Mouse (Mus musculus) myocyte (in vitro differentiated cells): ENCODE results near the gene Ndufb6. TPM values are rescaled to one million over a fixed set of nuclear protein-coding genes. Genes with fewer than 3 reads are reported as not detected.
"Not testable (repeated sequence)": the region's sequence is repeated elsewhere in the genome, so short reads cannot be mapped to it uniquely, and the experiment has no call there.

Experiments
- H3K27me3 ChIP-seq: one replicate; pipeline ENCODE4 v1.6.1; 2011; ENCODE audit not compliant: control insufficient read depth, insufficient read depth, insufficient read length
- H3K36me3 ChIP-seq: one replicate; pipeline ENCODE4 v1.6.1; 2011; ENCODE audit not compliant: control insufficient read depth, insufficient read depth
- H3K4me2 ChIP-seq: one replicate; pipeline ENCODE4 v1.6.1; 2011; ENCODE audit warnings: low read depth, control low read depth
- H3K4me3 ChIP-seq: one replicate; pipeline ENCODE4 v1.5.1; 2011; ENCODE audit warnings: mild to moderate bottlenecking, control low read depth, moderate library complexity
- H3K79me2 ChIP-seq: one replicate; pipeline ENCODE4 v1.6.1; 2011; ENCODE audit not compliant: control insufficient read depth, insufficient read depth
- H3ac ChIP-seq: one replicate; pipeline ENCODE4 v1.6.1; 2011; ENCODE audit not compliant: control insufficient read depth, insufficient read length
- CEBPB ChIP-seq: IDR thresholded peaks from 2 replicates; pipeline ENCODE4 v1.6.1; 2011; ENCODE audit warnings: mild to moderate bottlenecking, moderate library complexity; ENCODE audit not compliant: poor library complexity, insufficient read depth, severe bottlenecking
- E2F4 ChIP-seq: IDR thresholded peaks from one replicate; pipeline ENCODE4 v1.6.1; 2011; ENCODE audit warnings: mild to moderate bottlenecking, control low read depth, moderate library complexity; ENCODE audit not compliant: insufficient read depth
- MAX ChIP-seq: IDR thresholded peaks from one replicate; pipeline ENCODE4 v1.6.1; 2011; ENCODE audit warnings: low read depth, mild to moderate bottlenecking, control low read depth
- MYOD1 ChIP-seq, 3 experiments: IDR thresholded peaks; one replicate each; pipeline ENCODE4 v1.6.1; 2011; ENCODE audit warnings: control low read depth in 2 of 3, low read depth in 2 of 3, mild to moderate bottlenecking in 2 of 3, moderate library complexity in 1 of 3; ENCODE audit not compliant: insufficient read length in 2 of 3, control insufficient read depth in 1 of 3
- MYOG ChIP-seq, 3 experiments: IDR thresholded peaks; one replicate each; pipeline ENCODE4 v1.6.1; 2011; ENCODE audit warnings: control low read depth in 2 of 3, low read depth in 2 of 3, mild to moderate bottlenecking in 2 of 3; ENCODE audit not compliant: insufficient read length in 2 of 3, control insufficient read depth in 1 of 3, insufficient read depth in 1 of 3
- POLR2A ChIP-seq: IDR thresholded peaks from one replicate; pipeline ENCODE4 v1.6.1; 2011; ENCODE audit warnings: low read depth, mild to moderate bottlenecking, control low read depth, moderate library complexity; ENCODE audit not compliant: insufficient read length
- POLR2AphosphoS2 ChIP-seq: IDR thresholded peaks from one replicate; pipeline ENCODE4 v1.6.1; 2011; ENCODE audit warnings: low read depth, control low read depth; ENCODE audit not compliant: insufficient read length
- REST ChIP-seq: IDR thresholded peaks from one replicate; pipeline ENCODE4 v1.6.1; 2011; ENCODE audit warnings: mild to moderate bottlenecking, control low read depth, moderate library complexity; ENCODE audit not compliant: insufficient read depth, insufficient read length
- SRF ChIP-seq: IDR thresholded peaks from one replicate; pipeline ENCODE4 v1.6.1; 2011; ENCODE audit warnings: low read depth; ENCODE audit not compliant: control insufficient read depth, insufficient read length
- TCF12 ChIP-seq: IDR thresholded peaks from one replicate; pipeline ENCODE4 v1.6.1; 2011; ENCODE audit warnings: mild to moderate bottlenecking, control low read depth; ENCODE audit not compliant: poor library complexity, insufficient read depth, severe bottlenecking
- TCF3 ChIP-seq: IDR thresholded peaks from one replicate; pipeline ENCODE4 v1.6.1; 2011; ENCODE audit warnings: low read depth, control low read depth; ENCODE audit not compliant: insufficient read length
- USF1 ChIP-seq: IDR thresholded peaks from one replicate; pipeline ENCODE4 v1.6.1; 2011; ENCODE audit warnings: low read depth, mild to moderate bottlenecking, control low read depth, moderate library complexity
- polyA plus RNA-seq: library from polyadenylated mRNA; unstranded; fragments of >200 nt; fragmentation: generic; extraction: Trizol; gene quantifications from one replicate; pipeline ENCODE4 v1.2.1, GENCODE M21; 2012; ENCODE audit warnings: missing spikeins

Gene Ndufb6
- polyA plus RNA-seq, 1 experiment, result 309 TPM

- Histone ChIP-seq H3ac (no peak overlapping the region), H3K36me3 (no peaks in the 10 kb centered on the region), H3K27me3 (peaks cover 1% of the 10 kb centered on the region), H3K4me2 (no peak overlapping the region), H3K4me3 (no peak overlapping the region), H3K79me2 (no peaks in the 10 kb centered on the region)
- TF ChIP-seq MYOG (IDR thresholded peaks at IDR 0.05; ENCODE audit: control insufficient read depth in 1 of 3, insufficient read depth in 1 of 3, insufficient read length in 2 of 3, low read depth in 2 of 3) (no peak), MAX (no peak), E2F4 (no peak), USF1 (no peak), POLR2A (no peak), TCF12 (no peak), TCF3 (no peak), CEBPB (no peak), MYOD1 (IDR thresholded peaks at IDR 0.05; ENCODE audit: control insufficient read depth in 1 of 3, insufficient read length in 2 of 3, low read depth in 2 of 3) (no peak), SRF (no peak), POLR2AphosphoS2 (no peak), REST (no peak)
These were observed 19.9 kb upstream of the Ndufb6 start for GRCm38 (mm10) chr4:40299169-40299568.

DNA sequence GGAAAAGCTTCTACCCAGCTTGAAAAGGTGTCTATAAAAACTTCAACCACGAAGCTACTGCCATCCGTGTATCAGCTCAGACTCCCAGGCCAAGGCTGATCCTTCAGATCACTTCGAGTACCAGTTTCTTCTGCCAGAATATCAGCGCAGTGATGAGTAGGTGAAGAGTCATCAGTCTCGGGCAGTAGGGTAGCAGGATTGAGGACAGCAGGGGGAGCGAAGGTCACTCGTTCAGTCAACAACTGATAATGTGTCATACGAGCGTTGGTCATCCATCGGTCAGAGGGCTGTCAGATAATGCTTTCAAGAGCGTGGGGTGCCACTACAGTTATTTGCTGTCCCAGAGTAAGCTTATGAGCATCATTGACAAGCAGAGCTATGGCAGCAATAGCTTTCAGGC is 12.3 kb upstream of the Ndufb6 start:
- H3K4me2 ChIP-seq, H3K36me3 ChIP-seq, H3ac ChIP-seq, H3K27me3 ChIP-seq, H3K4me3 ChIP-seq, H3K79me2 ChIP-seq: not testable (repeated sequence)

DNA sequence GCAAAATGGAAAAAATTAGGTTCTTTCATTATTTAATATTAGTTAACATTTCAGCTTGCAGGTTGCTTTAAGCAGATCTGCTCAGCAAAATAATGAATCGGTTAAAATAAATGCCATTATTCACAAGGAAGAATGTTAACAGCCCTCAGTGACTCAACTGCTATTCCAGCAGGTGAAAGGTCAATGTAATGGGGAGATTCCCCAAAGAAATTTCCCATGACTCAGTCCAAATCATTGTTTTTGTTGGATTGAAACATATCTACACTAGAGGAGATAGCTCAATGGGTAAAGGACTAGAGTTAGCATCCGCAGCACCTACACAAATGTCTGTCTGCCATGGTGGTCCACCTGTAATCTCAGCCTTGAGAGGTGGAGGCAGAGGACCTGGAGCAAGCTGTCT is 9.8 kb upstream of the Ndufb6 start:
- Histone ChIP-seq H3K4me3 (no peak overlapping the region), H3K79me2 (no peaks in the 10 kb centered on the region), H3K4me2 (no peak overlapping the region), H3ac (no peak overlapping the region), H3K36me3 (no peaks in the 10 kb centered on the region), H3K27me3 (no peaks in the 10 kb centered on the region)
- TF ChIP-seq POLR2AphosphoS2, result no peak

GRCm38 (mm10) chr4:40287415-40287814 is 8.2 kb upstream of the Ndufb6 start:
- no peak overlapping the region for H3K4me2 ChIP-seq
- no peaks in the 10 kb centered on the region for H3K79me2 ChIP-seq
- no peaks in the 10 kb centered on the region for H3K27me3 ChIP-seq
- TF ChIP-seq SRF (no peak), POLR2AphosphoS2 (no peak)
- no peak overlapping the region for H3ac ChIP-seq
- H3K4me3 ChIP-seq, result no peak overlapping the region
- no peaks in the 10 kb centered on the region for H3K36me3 ChIP-seq

GRCm38 (mm10) chr4:40285582-40285981 is 6.4 kb upstream of the Ndufb6 start:
- H3K4me3 ChIP-seq, result no peak overlapping the region
- no peaks in the 10 kb centered on the region for H3K27me3 ChIP-seq
- TF ChIP-seq E2F4 (no peak), MYOG (IDR thresholded peaks at IDR 0.05; ENCODE audit: control insufficient read depth in 1 of 3, insufficient read depth in 1 of 3, insufficient read length in 2 of 3, low read depth in 2 of 3) (no peak), TCF12 (no peak), MYOD1 (IDR thresholded peaks at IDR 0.05; ENCODE audit: control insufficient read depth in 1 of 3, insufficient read length in 2 of 3, low read depth in 2 of 3) (no peak), REST (no peak), CEBPB (no peak), TCF3 (no peak), POLR2AphosphoS2 (no peak), POLR2A (no peak), SRF (no peak), MAX (no peak), USF1 (no peak)
- no peak overlapping the region for H3K4me2 ChIP-seq
- H3K79me2 ChIP-seq, result no peaks in the 10 kb centered on the region
- H3ac ChIP-seq, result no peak overlapping the region
- H3K36me3 ChIP-seq, result no peaks in the 10 kb centered on the region

DNA sequence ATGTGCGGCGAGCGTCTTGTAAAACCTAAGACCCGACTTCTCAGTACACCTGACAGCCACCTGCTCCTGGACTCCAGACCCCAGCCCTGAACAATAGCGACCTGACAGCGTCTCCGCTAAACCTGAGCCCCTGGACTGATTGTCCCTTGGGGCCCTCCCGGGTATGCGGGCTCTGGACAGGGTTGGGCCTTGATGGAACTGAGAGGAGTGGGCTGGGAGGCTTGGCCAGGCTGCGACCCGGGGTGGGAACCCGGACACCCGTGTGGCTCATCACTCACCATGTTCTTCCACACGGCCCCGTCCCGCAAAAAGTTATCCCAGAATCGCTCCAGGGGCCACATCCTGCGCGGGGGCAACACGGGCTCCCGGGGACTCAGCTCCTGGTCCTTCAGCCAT is 343 bp downstream of the Ndufb6 start:
- TF ChIP-seq TCF12 (no peak), MAX (no peak), USF1 (no peak), TCF3 (no peak), POLR2A (no peak), CEBPB (no peak), MYOD1 (IDR thresholded peaks at IDR 0.05; ENCODE audit: control insufficient read depth in 1 of 3, insufficient read length in 2 of 3, low read depth in 2 of 3) (no peak), E2F4 (no peak), REST (no peak), MYOG (IDR thresholded peaks at IDR 0.05; ENCODE audit: control insufficient read depth in 1 of 3, insufficient read depth in 1 of 3, insufficient read length in 2 of 3, low read depth in 2 of 3) (no peak), SRF (no peak), POLR2AphosphoS2 (no peak)
- Histone ChIP-seq H3K4me3 (peak overlapping the region; percentile 86), H3K79me2 (peaks cover 40% of the 10 kb centered on the region), H3ac (peak overlapping the region; percentile 41), H3K27me3 (no peaks in the 10 kb centered on the region), H3K4me2 (peak overlapping the region; percentile 88), H3K36me3 (peaks cover 13% of the 10 kb centered on the region)
